ENCODE assay signal across 15 mouse cellular contexts in genomic region chr1:184614699-184615415, GRCm38 (mm10).
DNase-seq lines count a peak whose midpoint lies in the region; ATAC-seq and TF ChIP-seq lines count a peak whose summit lies in the region.
"Had no signal": no experiment of that assay in that cellular context is flagged by ENCODE, and none has a peak within 500 bp of the region (broad histone marks: within the 10 kb centered on the region; RNA-seq: fewer than 3 reads in every experiment).

No protein-coding gene starts in this region.

- no peaks in the 10 kb centered on the region for H3K79me3 ChIP-seq in C2C12 (ENCODE audit: low read depth)

- ATAC-seq in megakaryocyte progenitor cell, adult 5-6 weeks (replicated peaks; ENCODE audit: poor library complexity): peak; percentile 42
- ATAC-seq: intestine, embryonic 16.5 days; Patski had no signal

- peak; percentile 26 to 39 for DNase-seq in heart, adult 18-20 months
- no peak for DNase-seq in heart, postnatal 4 days
- no peak for DNase-seq in right cerebral cortex, adult 2 months (ENCODE audit: low spot score in 2 of 2)
- DNase-seq in frontal cortex, adult 2 months (ENCODE audit: extremely low spot score in 1 of 2, low spot score in 1 of 2): no peak
- no peak for DNase-seq in yolk sac, embryonic 10.5 days (ENCODE audit: low spot score)
- DNase-seq: adrenal gland, postnatal 10 days; cerebellum, adult 11-12 months; kidney, postnatal 4 days had no signal

- H3K27ac ChIP-seq in brown adipose tissue, adult 24 weeks (replicated peaks; ENCODE audit: low read depth, low read length): peak overlapping the region; percentile 64; the same call in 1 of the 2 replicates
- H3K27ac ChIP-seq: lung, embryonic 15.5 days had no signal

- no peak overlapping the region for H3K4me3 ChIP-seq in C2C12 (ENCODE audit: insufficient read depth, poor library complexity, severe bottlenecking)
- H3K4me3 ChIP-seq in brown adipose tissue, adult 24 weeks (ENCODE audit: insufficient read depth, low read depth, low read length): no peak overlapping the region
- H3K4me3 ChIP-seq: erythroblast, embryonic 14.5 days; lung, embryonic 15.5 days had no signal

- TF ChIP-seq CTCF in C2C12 (IDR thresholded peaks at IDR 0.05; ENCODE audit: control insufficient read depth, insufficient read depth, insufficient read length): no peak

- H3K36me3 ChIP-seq in C2C12 (ENCODE audit: control insufficient read depth, insufficient read depth): no peaks in the 10 kb centered on the region
- H3K36me3 ChIP-seq: lung, embryonic 15.5 days had no signal

- no peak overlapping the region for H3ac ChIP-seq in C2C12 (ENCODE audit: control insufficient read depth, insufficient read length, low read depth)

- no peaks in the 10 kb centered on the region for H3K79me2 ChIP-seq in C2C12 (ENCODE audit: control insufficient read depth, insufficient read depth)

- H3K27me3 ChIP-seq in C2C12 (ENCODE audit: control insufficient read depth, insufficient read depth, insufficient read length): no peaks in the 10 kb centered on the region
- H3K27me3 ChIP-seq: Patski had no signal

- no peaks in the 10 kb centered on the region for H3K4me1 ChIP-seq in brown adipose tissue, adult 24 weeks (ENCODE audit: control insufficient read depth, insufficient read depth, insufficient read length, low read length)
- H3K4me1 ChIP-seq: lung, embryonic 15.5 days had no signal

TF ChIP-seq in C2C12, 6 proteins besides CTCF, POLR2A, EP300 and RAD21:
- TF ChIP-seq MYOG (IDR thresholded peaks at IDR 0.05; ENCODE audit: control insufficient read depth, extremely low read depth, insufficient read length) (no peak), USF1 (IDR thresholded peaks at IDR 0.05; ENCODE audit: low read depth) (peak; percentile 4), MYOD1 (IDR thresholded peaks at IDR 0.05; ENCODE audit: control insufficient read depth, insufficient read length, low read depth) (no peak), CEBPB (IDR thresholded peaks at IDR 0.05; ENCODE audit: low read depth) (no peak), MAX (IDR thresholded peaks at IDR 0.05) (no peak), FOSL1 (IDR thresholded peaks at IDR 0.05; ENCODE audit: insufficient read depth, low read length, poor library complexity, severe bottlenecking) (no peak)
TF ChIP-seq in C2C12: peak in this region for 1.

Comparison
In these comparisons a context has a peak if more than half of its experiments do, and no peak if none do; other contexts are left out.
1. DNase-seq: peak in heart, adult 18-20 months (2 of 2); none in heart, postnatal 4 days (single experiment), right cerebral cortex, adult 2 months (0 of 2), frontal cortex, adult 2 months (0 of 2) and yolk sac, embryonic 10.5 days (single experiment).